Mouse (Mus musculus): ENCODE measurements around the gene Dnah17. TPM values are rescaled to one million over a fixed set of nuclear protein-coding genes. Genes with fewer than 3 reads are reported as not detected.

Gene Dnah17
- polyA plus RNA-seq, 1 experiment from 2014 or later, result 0.27 TPM

DNA sequence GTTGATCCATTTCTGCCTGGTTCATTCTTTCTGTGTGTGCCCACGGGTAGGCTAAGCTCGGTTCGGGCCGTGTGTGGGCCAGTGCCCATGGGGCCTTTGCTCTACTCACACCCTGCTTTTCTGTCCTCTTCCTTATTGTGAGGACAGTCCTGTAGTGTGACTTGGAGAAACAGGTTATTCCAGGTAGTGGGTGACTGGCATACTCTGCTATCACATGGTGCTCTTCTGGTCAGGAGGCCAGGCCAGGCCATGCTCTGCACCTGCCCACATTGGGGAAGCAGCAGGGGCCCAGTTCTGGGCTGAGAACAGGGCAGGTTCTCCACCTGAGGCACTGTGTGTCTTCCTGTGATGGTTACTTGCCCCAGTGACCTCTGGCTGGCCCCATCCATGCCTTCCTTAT, 132.1 kb downstream of the Dnah17 start:
- peaks cover 27% of the 10 kb centered on the region for H3K36me3 ChIP-seq
- no peaks in the 10 kb centered on the region for H3K27me3 ChIP-seq
- no peak overlapping the region for H3K4me3 ChIP-seq
- H3K4me1 ChIP-seq, result peaks cover 16% of the 10 kb centered on the region
- ATAC-seq (replicated peaks), result no peak
- H3K27ac ChIP-seq (replicated peaks), result no peak overlapping the region
- H3K4me2 ChIP-seq (replicated peaks), result no peak overlapping the region
- H3K9ac ChIP-seq (replicated peaks), result no peak overlapping the region
- H3K9me3 ChIP-seq, result no peaks in the 10 kb centered on the region
- WGBS, result 91% methylated on average over 4 of the region's 4 CpGs

- Histone ChIP-seq H3K4me1 (peaks cover 20% of the 10 kb centered on the region), H3K9me3 (no peaks in the 10 kb centered on the region), H3K4me3 (no peak overlapping the region), H3K27ac (replicated peaks) (no peak overlapping the region), H3K27me3 (no peaks in the 10 kb centered on the region), H3K4me2 (replicated peaks) (no peak overlapping the region), H3K36me3 (peaks cover 17% of the 10 kb centered on the region), H3K9ac (replicated peaks) (no peak overlapping the region)
- 93% methylated on average over 2 of the region's 2 CpGs for WGBS
- no peak for ATAC-seq (replicated peaks)
These were observed 133.3 kb downstream of the Dnah17 start for GRCm38 (mm10) chr11:117997085-117997484.

DNA sequence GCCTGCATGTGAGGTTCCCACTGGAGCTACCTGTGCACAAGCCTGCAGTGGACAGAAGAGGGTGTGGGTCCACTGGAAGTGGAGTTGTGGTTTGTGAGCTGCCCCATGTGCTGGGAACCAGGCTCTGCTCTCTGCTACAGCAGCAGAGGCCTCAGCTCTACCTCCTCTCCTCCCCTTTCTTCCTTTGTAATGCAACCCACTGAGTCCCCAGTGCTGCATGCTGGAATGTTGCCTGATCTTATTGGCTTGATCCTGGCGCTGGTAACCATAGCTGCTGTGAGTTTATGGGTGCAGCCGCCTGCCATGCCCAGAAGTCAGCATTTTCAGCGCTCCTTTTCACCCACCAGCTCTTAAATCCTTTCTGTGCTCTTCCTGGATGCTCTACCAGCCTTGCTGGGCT, 134.4 kb downstream of the Dnah17 start:
- Histone ChIP-seq H3K36me3 (peaks cover 7% of the 10 kb centered on the region; the same call in 1 of the 2 replicates), H3K9me3 (no peaks in the 10 kb centered on the region), H3K4me3 (no peak overlapping the region), H3K27me3 (no peaks in the 10 kb centered on the region), H3K4me2 (replicated peaks) (no peak overlapping the region), H3K9ac (replicated peaks) (no peak overlapping the region), H3K4me1 (peaks cover 20% of the 10 kb centered on the region), H3K27ac (replicated peaks) (no peak overlapping the region)
- ATAC-seq (replicated peaks), result no peak
- WGBS, result 24% methylated on average over 3 of the region's 3 CpGs

DNA sequence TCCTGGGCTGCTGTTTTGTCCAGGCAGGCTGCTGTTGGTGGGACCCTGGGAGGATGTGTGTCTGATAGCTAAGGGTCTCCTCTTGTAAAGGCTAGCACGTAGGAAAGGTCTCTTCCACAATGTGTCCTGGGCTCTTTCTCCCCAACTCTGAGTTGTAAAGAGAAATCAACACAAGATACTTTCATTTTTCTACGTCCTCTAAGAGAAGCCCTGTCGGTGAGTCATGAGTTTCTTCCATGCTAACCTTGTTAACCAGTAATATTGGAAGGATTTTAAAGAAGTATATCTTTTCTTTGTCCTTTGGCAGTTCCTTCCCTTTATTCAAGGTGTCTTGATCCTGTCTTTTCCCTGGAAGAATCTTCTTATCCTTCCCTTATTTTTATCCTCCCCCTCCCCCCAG, 134.8 kb downstream of the Dnah17 start:
- 51% methylated on average over 3 of the region's 3 CpGs for WGBS
- H3K27me3 ChIP-seq, result no peaks in the 10 kb centered on the region
- 0 out of 2 replicates have a peak, but pooled peaks cover 3% of the 10 kb centered on the region for H3K36me3 ChIP-seq
- H3K27ac ChIP-seq (replicated peaks), result no peak overlapping the region
- no peak for ATAC-seq (replicated peaks)
- no peak overlapping the region for H3K9ac ChIP-seq (replicated peaks)
- peaks cover 20% of the 10 kb centered on the region for H3K4me1 ChIP-seq
- no peaks in the 10 kb centered on the region for H3K9me3 ChIP-seq
- no peak overlapping the region for H3K4me3 ChIP-seq
- no peak overlapping the region for H3K4me2 ChIP-seq (replicated peaks)

GRCm38 (mm10) chr11:117995255-117995654, 135.2 kb downstream of the Dnah17 start:
- Histone ChIP-seq H3K36me3 (no peaks in the 10 kb centered on the region), H3K4me1 (peaks cover 20% of the 10 kb centered on the region), H3K9ac (replicated peaks) (no peak overlapping the region), H3K9me3 (no peaks in the 10 kb centered on the region), H3K4me2 (replicated peaks) (no peak overlapping the region), H3K27ac (replicated peaks) (no peak overlapping the region), H3K27me3 (no peaks in the 10 kb centered on the region), H3K4me3 (no peak overlapping the region)
- ATAC-seq (replicated peaks), result no peak
- 49% methylated on average over 2 of the region's 2 CpGs for WGBS

- 71% methylated on average over 9 of the region's 9 CpGs for WGBS
- no peak overlapping the region for H3K9ac ChIP-seq (replicated peaks)
- no peak overlapping the region for H3K4me3 ChIP-seq
- no peak overlapping the region; the same call in 1 of the 2 replicates for H3K27ac ChIP-seq (replicated peaks)
- H3K27me3 ChIP-seq, result no peaks in the 10 kb centered on the region
- no peaks in the 10 kb centered on the region for H3K36me3 ChIP-seq
- no peaks in the 10 kb centered on the region for H3K9me3 ChIP-seq
- H3K4me1 ChIP-seq, result peaks cover 25% of the 10 kb centered on the region
- no peak for ATAC-seq (replicated peaks)
- H3K4me2 ChIP-seq (replicated peaks), result no peak overlapping the region
These were observed 136.0 kb downstream of the Dnah17 start for GRCm38 (mm10) chr11:117994250-117995057.

DNA sequence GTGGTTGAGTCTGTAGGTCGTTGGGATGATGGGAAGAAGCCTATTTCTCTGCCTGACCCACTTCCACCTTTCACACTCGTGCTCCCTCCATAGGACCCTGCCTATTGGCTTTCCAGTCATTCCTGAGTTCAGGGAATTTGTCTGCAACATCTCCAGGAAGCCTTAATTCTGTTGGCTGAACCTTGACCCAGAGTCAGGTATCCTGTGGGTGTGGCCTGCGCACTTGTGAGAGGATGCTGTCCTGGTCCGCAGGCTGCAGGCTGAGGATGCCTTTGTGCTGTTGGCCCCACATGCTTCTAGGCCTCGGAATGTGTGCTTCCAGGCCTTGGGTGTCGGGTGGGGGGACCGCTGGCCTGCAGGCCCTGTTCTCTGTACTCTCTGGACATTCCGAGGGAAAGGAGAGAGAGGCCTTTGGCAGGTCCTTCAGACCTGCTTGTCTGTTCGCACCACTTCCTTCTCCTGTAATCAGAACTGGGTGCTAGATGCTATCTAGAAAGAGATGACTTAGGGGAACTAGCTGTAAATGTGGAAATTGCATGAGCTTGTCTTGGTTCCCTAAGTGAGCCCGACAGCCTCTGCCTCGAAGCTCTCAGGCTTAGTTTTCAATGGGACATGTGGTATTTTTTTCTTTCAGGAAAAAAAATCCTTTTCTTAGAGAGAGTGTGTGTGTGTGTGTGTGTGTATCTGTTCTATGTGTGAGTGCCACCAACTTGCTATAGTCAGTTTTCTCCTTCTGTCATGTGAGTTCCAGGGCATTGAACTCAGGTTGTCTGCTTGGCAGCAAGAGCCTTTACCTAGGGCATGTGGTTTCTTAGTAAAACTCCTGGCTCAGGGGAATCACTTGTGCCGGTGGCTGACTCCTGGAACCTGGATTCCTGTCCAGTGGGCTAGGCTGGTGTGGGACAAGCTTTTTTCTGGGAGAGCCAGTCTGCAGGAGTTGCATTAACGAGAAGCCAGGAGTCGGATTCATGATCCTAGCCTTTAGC, 137.0 kb downstream of the Dnah17 start:
- Histone ChIP-seq H3K27me3 (no peaks in the 10 kb centered on the region), H3K4me2 (replicated peaks) (no peak overlapping the region), H3K9me3 (no peaks in the 10 kb centered on the region), H3K4me3 (no peak overlapping the region), H3K27ac (replicated peaks) (no peak overlapping the region; the same call in 1 of the 2 replicates), H3K9ac (replicated peaks) (no peak overlapping the region), H3K4me1 (peaks cover 35% of the 10 kb centered on the region), H3K36me3 (no peaks in the 10 kb centered on the region)
- ATAC-seq (replicated peaks), result no peak
- 79% methylated on average over 14 of the region's 14 CpGs for WGBS

DNA sequence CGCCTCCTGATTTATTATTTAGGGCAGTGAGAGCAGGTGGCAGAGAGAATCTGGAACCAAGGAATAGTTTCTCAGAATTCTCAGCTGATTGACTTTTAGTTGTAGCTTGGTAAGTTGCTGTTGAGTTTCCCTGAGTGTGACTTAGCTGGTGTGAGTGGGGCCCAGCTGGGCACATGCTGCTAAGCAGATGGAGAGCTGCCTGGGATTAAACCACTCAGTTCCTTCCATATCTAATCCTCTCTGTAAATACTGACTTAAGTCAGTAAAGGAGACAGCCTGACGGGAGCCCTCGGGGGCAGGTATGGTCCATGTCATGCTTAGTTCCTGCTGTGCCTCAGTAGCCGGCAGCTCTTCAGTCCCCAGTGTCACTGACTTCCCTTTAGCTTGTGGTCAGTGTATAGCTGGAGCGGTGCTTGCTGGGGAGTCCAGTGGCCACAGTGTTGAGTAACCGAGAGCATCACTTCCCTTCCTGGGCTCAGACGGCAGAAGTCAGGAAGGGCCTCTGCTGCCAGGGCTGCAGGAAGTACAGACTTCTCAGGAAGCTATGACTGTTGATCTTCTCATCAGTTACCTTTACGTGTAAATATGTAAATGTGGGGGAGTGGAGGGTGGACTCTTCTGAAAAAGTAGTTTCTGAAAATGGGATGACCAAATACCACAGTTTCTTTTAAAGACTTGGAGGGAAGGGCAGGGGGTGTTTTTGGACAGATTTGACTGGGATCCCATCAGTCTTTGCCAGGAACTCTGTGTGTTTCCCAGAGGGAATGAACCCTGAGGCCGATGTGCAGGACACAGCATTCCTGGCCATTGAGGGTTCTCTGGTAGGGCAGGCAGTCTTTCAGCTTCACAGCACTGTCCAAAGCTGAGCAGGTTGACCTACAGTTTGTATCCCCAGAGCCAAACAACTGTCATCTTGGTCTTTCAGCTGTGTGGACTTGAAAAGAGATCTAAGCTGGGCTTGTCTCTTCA, 138.6 kb downstream of the Dnah17 start:
- Histone ChIP-seq H3K36me3 (no peaks in the 10 kb centered on the region), H3K4me3 (no peak overlapping the region), H3K9ac (replicated peaks) (no peak overlapping the region), H3K27ac (replicated peaks) (no peak overlapping the region), H3K4me2 (replicated peaks) (no peak overlapping the region), H3K9me3 (no peaks in the 10 kb centered on the region), H3K4me1 (peaks cover 47% of the 10 kb centered on the region), H3K27me3 (no peaks in the 10 kb centered on the region)
- WGBS, result 76% methylated on average over 9 of the region's 9 CpGs
- ATAC-seq (replicated peaks), result no peak

- Histone ChIP-seq H3K4me3 (no peak overlapping the region), H3K36me3 (no peaks in the 10 kb centered on the region), H3K4me2 (replicated peaks) (no peak overlapping the region), H3K27ac (replicated peaks) (no peak overlapping the region), H3K27me3 (no peaks in the 10 kb centered on the region), H3K9ac (replicated peaks) (no peak overlapping the region), H3K4me1 (peaks cover 46% of the 10 kb centered on the region), H3K9me3 (no peaks in the 10 kb centered on the region)
- WGBS, result 56% methylated on average over 10 of the region's 10 CpGs
- no peak for ATAC-seq (replicated peaks)
These were observed 140.5 kb downstream of the Dnah17 start for GRCm38 (mm10) chr11:117989926-117990325.

DNA sequence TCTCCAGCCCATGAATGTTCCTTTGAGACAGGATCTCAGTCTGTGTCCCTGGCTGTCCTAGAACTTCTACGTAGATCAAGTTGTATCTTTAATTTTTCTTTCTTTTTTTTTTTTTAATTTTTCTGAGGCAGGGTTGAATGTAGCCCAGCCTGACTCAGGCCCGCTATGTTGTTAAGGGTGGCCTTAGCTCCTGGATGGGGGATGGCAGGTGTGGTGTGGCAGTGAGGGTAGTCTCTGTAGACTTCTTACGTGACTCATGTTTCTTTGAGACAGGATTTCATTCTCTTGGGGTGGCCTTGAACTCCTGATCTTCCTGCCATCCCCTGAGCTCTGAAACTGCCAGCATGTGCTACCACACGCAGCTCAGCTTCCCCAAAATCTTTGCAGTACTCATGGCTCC, 141.2 kb downstream of the Dnah17 start:
- H3K4me3 ChIP-seq, result no peak overlapping the region
- no peak overlapping the region for H3K4me2 ChIP-seq (replicated peaks)
- H3K27me3 ChIP-seq, result no peaks in the 10 kb centered on the region
- WGBS, result 84% methylated on average over 4 of the region's 4 CpGs
- no peaks in the 10 kb centered on the region for H3K9me3 ChIP-seq
- H3K27ac ChIP-seq (replicated peaks), result no peak overlapping the region
- H3K9ac ChIP-seq (replicated peaks), result no peak overlapping the region
- H3K4me1 ChIP-seq, result peaks cover 45% of the 10 kb centered on the region
- no peak for ATAC-seq (replicated peaks)
- H3K36me3 ChIP-seq, result no peaks in the 10 kb centered on the region

GRCm38 (mm10) chr11:117987968-117988367, 142.5 kb downstream of the Dnah17 start:
- H3K4me2 ChIP-seq (replicated peaks), result peak overlapping the region; percentile 71
- peak overlapping the region; percentile 82 for H3K4me3 ChIP-seq
- no peak overlapping the region for H3K27ac ChIP-seq (replicated peaks)
- H3K36me3 ChIP-seq, result no peaks in the 10 kb centered on the region
- no peaks in the 10 kb centered on the region for H3K9me3 ChIP-seq
- H3K4me1 ChIP-seq, result peaks cover 34% of the 10 kb centered on the region
- ATAC-seq (replicated peaks), result no peak
- H3K9ac ChIP-seq (replicated peaks), result no peak overlapping the region
- 66% methylated on average over 4 of the region's 4 CpGs for WGBS
- no peaks in the 10 kb centered on the region for H3K27me3 ChIP-seq

All from forebrain, embryonic 15.5 days (tissue).